Mouse (Mus musculus) left cerebral cortex, postnatal 14 days (tissue): Measurements from ENCODE around the gene Rassf2. TPM values are rescaled to one million over a fixed set of nuclear protein-coding genes. Genes with fewer than 3 reads are reported as not detected.
A peak's percentile ranks its signal among the peaks of the same experiment; 100 is the strongest.

Source experiments
- DNase-seq, 2 experiments: peaks; one replicate each; pipeline ENCODE4 v3.0.0; 2021 to 2022; ENCODE audit warnings: low spot score in 2 of 2, mixed read lengths in 1 of 2
- intact Hi-C: fragments of 180-260 bp; cut with DNase I; formaldehyde crosslinking; loops from one replicate; pipeline ENCODE4 v1.15.1; 2025
- total RNA-seq, 2 experiments: library from RNA; stranded (reverse); gene quantifications; 2 replicates each; pipeline ENCODE4 v1.2.3; 2021

Gene Rassf2
- total RNA-seq, 2 experiments from 2014 or later: 32.6 to 34.5 TPM

GRCm38 (mm10) chr2:132013152-132013551 is 16.9 kb downstream of the Rassf2 start:
- DNase-seq: no peak
- intact Hi-C loops: no loop called here

- DNase-seq: no peak
- intact Hi-C loops: no loop called here
Observed at GRCm38 (mm10) chr2:132010781-132011180, 19.3 kb downstream of the Rassf2 start.

GRCm38 (mm10) chr2:132008186-132008585 is 21.9 kb downstream of the Rassf2 start:
- no peak for DNase-seq
- intact Hi-C loops: no loop called here

GRCm38 (mm10) chr2:132007475-132007819 is 22.6 kb downstream of the Rassf2 start:
- DNase-seq: no peak
- intact Hi-C loops: no loop called here

DNA sequence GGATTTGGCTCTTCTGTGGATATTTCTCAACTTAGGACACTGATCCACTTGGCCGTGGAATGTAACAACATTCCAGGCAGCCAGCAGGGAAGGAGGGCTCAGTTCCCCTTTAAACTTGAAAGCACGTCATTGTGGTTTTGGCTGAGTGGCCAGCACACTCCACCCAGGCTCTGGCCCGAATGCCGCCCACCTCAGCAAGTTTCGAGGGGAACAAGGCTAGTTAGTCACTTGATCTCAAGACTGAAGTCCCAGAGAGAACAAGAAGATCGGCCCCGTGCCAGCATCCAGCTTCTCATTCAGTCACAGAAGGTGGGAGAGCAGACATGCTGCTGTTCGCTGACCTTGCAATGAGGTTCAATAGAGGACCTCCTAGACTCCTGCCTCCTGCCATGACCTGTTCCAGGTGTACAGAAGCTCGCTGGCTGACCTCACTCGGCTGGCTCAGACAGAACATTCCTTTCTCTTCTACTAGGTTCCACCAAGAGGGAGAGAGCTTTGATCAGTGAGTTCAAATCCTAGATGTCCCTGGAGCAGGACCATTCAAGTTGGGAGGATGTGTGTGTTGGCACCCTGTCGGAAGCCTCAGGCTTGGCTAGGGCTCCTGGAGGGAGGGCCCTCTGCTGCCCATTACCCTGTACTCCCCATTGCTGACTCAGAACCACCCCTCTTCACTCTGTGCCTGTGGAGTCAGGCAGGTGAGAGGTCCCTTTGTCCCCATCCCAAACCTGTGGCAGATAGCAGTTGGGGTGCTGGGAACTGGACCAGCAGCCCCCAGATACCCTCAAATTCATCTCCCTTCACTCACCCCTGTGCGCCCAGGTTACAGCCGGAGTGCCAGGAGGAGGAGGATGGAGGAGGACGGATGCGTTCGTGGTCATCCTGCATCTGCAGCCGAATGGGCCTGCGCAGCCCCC is 23.2 kb downstream of the Rassf2 start:
- peak; percentile 64 to 66 for DNase-seq
- intact Hi-C loops: no loop called here

DNA sequence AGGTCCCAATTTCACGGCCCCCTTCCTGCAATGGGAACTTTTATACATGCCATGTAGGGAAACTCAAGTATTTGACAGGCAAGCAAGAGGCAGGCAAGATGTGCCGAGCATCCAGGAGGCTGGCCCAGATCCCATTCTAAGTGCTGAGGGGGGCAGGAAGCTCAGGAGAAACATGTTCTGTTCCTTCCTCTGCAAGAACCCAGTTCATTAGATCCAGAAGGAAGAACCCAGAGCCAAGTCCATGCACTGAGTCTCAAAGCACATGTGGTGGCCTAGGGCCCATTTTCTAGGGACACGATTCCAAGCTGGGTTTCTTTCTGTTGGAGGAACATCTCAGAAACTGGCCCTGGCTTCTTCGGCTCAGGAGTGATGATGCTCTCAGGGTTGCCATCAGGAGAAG is 24.6 kb downstream of the Rassf2 start:
- intact Hi-C loops: no loop called here
- DNase-seq: no peak

GRCm38 (mm10) chr2:132004495-132005136 is 25.4 kb downstream of the Rassf2 start:
- no peak for DNase-seq
- intact Hi-C loops: no loop called here

DNA sequence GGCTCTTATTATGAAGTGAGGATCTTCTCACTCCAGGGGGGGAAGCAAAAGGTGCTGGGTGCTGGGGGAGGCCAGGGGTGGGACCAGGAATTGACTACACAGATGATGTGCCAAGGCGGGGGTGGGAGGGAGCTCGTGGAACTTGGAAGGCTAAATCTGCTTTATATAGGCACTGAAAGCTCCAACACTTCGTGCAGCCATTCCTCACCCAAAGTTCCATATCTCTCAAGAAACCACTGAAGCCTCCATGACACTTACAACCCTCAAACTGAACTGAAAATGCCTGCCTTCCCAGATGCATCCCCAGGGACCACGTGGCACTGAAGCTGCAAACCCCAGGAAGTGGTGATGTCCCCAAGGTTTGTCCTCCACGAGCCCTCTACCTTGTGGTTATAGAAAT is 26.1 kb downstream of the Rassf2 start:
- intact Hi-C loops: no loop called here
- DNase-seq: no peak

DNA sequence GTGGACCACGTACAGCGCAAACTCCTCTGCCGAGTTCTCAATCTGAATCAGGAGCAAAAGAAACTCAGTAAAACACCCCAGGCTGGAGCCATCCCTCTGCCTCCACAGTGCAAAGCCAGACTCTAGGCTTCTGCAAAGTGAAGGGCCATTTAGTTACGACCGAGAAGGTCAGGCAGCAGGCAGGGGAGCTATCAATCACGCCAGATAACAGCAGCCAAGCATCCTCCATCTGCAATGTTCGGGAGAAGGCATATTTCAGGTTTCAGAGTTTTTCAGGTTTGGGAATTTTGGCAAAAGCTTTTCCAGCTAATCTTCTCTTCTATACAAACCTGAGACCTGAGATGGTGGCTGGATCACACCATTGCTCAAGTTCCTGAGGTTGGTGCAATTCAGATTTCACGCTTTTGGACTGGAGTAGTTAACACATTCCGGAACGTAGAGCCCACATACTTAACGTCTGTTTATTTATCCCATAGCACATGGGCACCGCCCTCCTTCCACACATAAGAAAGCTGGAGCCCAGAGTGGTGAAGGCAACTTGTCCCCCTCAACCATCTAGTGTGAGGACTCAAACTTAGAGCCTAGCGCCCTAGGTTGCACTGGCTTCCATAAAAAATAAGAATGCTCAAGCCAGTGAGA is 28.2 kb downstream of the Rassf2 start:
- intact Hi-C loops: no loop called here

DNA sequence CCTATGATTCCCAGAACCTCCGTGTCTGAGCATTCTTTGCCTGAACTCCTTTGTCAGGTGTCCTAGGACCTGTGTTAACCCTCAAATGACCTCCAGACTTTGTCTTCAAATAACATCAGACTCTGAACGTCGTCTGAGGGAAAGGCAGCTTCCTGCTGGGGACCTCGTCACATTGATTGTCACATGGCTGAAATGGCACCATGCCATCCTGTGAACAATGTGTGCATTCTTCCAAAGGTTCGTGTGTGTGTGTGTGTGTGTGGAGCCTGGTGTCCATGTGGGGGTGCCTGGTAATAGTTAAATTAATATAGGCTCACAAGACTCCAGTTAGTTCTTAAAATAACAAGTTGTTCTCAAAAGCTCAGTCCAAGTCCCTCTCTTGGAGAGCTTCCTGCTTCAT is 32.7 kb downstream of the Rassf2 start:
- no peak for DNase-seq
- intact Hi-C loops: no loop called here

More for the DNA sequence above, 28.2 kb downstream of the Rassf2 start:
- DNase-seq: no peak

DNA sequence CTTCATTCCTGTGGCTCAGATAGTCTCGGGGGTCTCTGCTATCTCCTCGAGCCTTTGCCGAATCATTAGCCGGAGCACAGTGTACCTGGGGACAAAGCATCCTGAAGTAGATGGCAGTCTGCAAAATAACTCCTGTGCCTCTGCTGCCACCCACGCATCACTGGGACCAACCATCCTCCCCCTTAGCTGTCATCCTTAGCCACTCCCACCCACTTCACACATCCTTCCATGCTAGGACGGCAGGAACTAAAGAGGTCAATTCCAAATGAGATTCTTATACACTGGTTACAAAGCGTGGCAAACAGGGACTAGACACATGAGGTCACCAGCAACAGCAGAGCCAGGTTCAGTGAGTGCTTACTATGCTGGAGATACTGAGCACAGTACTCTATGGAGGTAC is 33.7 kb downstream of the Rassf2 start:
- intact Hi-C loops: no loop called here

DNA sequence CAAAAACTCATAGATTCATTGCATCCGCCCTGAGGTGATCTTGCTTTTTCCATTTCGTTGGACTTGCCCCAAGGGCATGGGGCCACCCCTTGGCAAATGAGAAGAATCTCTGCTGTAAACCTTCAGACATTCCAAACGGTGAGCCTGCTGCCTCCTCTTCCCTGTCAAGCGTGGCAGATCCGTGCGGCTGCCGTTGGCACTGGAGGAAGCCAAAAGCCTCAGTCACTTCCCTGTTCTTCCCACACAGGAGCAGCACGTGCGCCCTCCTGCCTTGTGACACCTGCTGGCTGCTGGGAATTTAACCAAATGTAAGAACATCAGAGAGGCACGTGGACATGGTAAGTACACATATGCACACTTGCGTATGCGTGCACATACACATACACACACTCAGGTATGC is 34.3 kb downstream of the Rassf2 start:
- intact Hi-C loops: no loop called here
- peak; percentile 44 to 69 for DNase-seq

More for the DNA sequence above, 33.7 kb downstream of the Rassf2 start:
- DNase-seq: peak in 1 of 2 experiments; percentile 60

GRCm38 (mm10) chr2:131994971-131995370 is 35.1 kb downstream of the Rassf2 start:
- intact Hi-C loops: no loop called here
- no peak for DNase-seq

DNA sequence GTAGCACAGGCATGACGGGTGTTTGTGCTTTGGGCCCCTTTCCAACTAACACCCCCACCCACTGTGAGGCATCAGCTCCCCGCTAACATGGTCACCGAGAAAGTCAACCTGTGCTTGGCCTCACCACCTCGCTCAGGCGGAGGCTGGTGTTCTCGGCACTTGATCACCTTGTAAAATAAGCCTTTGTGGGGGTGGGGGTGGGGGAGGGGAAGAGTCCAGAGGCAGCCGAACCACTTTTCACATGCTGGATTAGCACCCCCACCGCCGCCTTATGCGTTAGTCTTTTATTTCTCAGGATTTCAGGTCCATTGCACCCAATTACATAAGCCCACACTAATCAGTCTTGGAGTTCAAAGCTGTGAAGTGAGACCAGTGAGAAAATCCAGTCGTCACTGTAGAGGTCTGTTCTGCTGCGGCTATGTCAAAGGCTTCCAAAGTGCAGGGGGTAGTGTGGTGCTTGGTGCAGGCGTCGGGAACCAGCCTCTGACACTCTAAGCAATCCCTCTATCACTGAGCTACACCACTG is 36.4 kb downstream of the Rassf2 start:
- intact Hi-C loops: no loop called here
- DNase-seq: no peak

- intact Hi-C loops: no loop called here
- no peak for DNase-seq
Observed at GRCm38 (mm10) chr2:131993151-131993550, 36.9 kb downstream of the Rassf2 start.

GRCm38 (mm10) chr2:131992487-131992886 is 37.6 kb downstream of the Rassf2 start:
- DNase-seq: no peak
- intact Hi-C loops: no loop called here

GRCm38 (mm10) chr2:131988550-131988949 is 41.5 kb downstream of the Rassf2 start:
- intact Hi-C loops: loop anchor here (5.0 kb wide), 1 partner anchor 39 kb away; no protein-coding TSS in a partner anchor
- DNase-seq: no peak

- intact Hi-C loops: loop anchor here (5.0 kb wide), 1 partner anchor 39 kb away; no protein-coding TSS in a partner anchor
- DNase-seq: no peak
Observed at GRCm38 (mm10) chr2:131987950-131988349, 42.1 kb downstream of the Rassf2 start.

DNA sequence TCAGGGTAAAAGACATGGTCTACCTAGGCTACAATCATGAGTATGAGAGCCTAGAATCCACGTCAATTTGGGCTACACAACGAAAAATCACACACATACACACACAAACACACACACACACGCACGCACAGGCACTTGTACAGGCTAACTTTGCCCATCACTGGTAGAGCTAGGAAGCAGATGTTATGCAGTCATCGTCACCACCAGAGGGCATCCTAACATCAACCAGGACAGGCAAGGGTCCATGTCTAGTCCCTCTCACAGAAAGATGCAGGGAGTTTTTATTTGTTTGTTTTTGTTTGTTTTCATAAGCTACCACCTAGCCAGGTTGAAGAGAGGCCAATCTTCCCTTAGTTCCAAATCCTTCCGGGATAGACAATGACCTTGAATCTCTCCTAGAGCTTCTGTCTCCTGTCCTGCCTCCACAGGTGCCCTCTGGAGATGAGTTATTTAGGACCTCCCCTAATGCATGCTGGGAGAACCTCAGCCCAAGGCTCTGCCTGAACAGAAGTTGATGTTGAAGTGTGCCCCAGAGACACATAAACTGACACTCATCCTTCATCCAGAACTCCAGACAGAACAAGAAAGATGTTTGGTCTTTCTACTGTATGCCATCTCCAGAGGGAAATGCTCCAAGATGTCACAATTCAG is 47.4 kb downstream of the Rassf2 start:
- DNase-seq: peak; percentile 72
- intact Hi-C loops: loop anchor here (2.0 to 5.0 kb wide), 3 partner anchors 75 to 258 kb away; no protein-coding TSS in a partner anchor
